Mouse (Mus musculus): ENCODE measurements around the gene Gm9376.

The Gm9376 gene

GRCm38 (mm10) chr14:118266660-118267059 lies at the start of gene Gm9376:
Gene Gm9376, plus strand, starts transcription at chr14:118266960.
- DNase-seq = no peak

DNA sequence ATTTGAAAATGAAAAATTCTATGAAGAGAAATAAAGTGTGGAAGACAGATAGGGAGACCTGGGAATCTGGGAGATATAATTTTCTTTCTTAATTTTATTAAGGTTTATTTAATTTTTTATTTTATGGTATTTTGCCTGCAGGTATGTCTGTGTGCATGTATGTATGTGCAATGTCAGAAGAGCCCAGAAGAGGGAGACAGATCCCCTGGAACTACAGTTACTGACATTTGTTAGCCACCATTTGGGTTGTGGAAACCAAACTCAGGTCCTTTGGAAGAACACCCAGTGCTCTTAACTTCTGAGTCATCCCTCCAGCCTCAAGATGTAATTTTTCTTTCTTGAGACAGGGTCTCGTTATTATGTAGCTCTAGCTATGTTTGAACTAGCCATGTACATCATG lies 45.9 kb upstream of the Gm9376 start:
- no peak for DNase-seq

DNA sequence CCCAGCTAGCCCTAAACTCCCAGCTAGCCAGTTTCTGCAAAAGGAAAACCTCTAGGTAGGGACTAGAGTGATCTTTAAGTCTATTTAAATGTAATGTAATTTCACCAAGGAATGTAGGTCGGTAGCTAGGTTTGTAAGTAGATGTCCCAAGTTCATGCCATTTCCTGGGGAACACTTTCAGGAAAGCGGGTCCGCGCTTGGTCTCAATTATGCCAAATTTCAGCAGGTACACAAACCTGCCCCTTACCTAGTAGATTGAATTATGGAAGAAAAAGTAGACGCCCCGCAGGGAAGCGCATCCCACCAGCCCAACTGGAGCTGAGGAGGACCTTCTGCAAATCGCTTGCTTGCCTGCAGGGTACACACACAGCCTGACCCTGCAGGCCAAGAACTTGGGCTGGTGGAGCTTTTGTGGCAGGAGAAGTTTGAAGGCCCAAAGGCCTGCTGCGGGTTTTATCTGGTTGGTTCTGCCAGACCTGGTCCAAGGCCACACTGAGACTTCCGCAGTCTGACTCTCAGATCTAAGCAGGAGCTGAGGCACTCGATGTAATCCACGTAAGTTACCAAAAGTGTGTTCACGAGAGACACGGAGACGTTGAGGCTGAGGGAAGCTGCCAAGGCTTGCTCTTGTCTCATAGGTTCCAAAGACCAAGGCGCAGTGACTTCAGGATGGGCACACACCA lies 41.6 kb upstream of the Gm9376 start:
- no peak for DNase-seq

DNA sequence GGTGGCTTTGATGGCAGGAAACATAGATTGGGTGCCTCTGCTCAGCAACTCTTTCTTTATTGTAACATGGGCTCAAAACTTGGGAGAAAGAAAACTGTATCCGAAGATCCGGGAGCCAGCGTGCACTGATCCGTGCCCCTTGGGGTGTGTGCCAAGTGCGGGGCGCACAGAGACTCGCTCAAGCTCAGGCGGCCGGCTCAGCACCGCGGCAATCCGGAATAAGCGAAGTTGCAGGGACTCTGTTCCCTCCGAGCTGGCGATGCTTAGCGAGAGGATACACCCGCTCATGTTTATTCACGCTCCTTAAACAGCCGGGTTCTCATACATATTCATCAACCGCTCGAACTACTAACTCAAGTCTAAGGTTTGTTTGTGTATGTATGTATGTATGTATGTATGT lies 40.8 kb upstream of the Gm9376 start:
- peak; percentile 53 for DNase-seq

DNA sequence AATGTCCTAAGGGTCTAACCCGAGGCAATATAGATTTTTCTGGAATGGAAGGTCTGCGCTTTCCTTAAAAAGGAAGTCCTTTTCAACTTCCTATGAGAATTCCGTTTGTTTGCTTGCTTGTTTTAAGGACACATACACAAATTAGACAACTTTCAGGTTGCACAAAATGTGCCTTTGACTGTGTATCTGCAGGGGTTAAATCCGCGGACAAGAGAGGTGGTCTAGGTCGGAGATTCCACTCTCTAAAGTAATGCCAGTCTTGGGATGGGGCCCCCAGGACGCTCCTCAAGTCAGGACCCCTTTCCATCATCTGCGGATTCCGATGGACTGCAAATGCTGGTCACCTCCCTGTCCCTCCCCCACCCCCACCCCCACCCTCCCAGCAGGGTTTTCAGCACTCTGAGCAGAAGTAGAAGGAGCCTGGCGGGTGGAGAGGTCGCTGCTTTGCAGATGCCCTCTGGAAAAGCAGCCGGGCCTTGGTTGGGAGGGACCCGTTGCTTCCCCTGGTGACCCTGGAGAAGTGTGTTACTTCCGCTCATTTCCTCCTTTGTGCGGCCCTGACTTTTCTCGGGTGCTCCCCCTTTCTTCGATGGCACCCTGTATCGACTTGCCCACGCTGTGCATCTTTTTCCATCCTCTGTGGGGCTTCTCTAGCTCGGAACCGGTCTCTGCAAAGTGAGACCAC lies 40.1 kb upstream of the Gm9376 start:
- DNase-seq = no peak

- DNase-seq = no peak
Measured at GRCm38 (mm10) chr14:118232381-118232970, 34.3 kb upstream of the Gm9376 start.

GRCm38 (mm10) chr14:118233786-118234540 lies 32.8 kb upstream of the Gm9376 start:
- DNase-seq = peak; percentile 36

- DNase-seq = peak; percentile 22
Measured at GRCm38 (mm10) chr14:118234541-118235210, 32.1 kb upstream of the Gm9376 start.

DNA sequence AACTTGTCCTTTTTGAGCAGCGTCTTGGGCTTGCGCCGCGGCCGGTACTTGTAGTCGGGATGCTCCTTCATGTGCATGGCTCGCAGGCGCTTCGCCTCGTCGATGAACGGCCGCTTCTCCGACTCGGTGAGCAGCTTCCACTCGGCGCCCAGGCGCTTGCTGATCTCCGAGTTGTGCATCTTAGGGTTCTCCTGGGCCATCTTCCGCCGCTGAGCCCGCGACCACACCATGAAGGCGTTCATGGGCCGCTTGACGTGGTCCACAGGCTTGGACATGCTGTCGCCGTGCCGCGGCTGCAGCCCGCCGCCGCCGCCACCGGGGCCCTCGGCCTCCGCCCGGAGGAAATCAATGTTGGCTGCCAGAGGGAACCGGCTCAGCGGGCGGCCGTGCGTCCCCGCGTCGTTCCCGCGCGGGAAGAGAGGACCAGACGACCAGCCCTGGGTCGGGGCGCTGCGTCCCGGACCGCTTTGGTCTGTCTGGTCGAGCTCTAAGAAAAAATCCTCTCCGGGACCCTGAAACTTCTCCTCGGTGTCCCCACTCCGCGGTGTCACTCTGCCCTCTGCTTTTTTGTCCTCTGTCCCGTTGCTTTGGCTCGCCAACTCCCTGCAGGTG lies 31.3 kb upstream of the Gm9376 start:
- DNase-seq = peak; percentile 39

GRCm38 (mm10) chr14:118235973-118236885 lies 30.5 kb upstream of the Gm9376 start:
- DNase-seq = peak; percentile 56

- peak; percentile 49 for DNase-seq
Measured at GRCm38 (mm10) chr14:118236886-118237289, 29.9 kb upstream of the Gm9376 start, which contains the start of gene Sox21. Gene Sox21, minus strand, starts transcription at chr14:118237030.

DNA sequence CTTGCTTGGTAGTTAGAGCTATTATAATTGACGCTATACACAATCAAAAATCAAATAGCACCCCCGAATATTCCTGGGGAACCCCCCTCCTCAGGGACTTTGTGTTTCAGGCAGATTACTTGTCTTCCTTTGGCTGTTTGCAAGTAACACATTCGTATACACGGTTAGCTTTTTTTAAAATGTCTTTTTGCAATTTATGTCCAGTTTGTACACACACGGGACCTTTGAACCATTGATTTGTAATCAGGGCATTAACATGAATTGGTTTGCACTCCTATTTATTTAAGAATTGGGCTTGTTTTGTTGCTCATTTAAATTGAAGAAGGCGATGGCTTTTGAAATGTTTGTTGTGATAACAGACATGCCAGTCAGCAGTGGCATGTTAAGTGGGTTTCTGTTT lies 29.0 kb upstream of the Gm9376 start:
- no peak for DNase-seq

DNA sequence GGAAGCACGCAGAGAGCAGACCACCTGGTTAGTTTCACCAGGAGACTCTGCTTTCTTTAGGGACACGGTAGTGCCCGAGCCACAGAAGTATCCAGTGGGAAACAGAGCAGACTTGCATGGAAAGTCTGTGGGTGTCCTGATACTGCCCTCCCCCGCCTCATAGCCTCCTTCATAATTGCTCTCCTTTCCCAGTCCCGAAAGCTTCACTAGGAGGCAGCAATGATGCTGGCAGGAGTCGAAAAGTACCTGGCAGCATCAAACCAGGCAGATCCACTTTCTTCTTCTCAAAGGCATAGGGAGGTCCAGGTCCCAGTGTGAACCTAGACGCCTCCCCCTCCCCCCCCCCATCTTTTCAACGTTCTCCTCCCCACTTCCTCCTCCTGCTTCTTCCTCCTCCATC lies 27.4 kb upstream of the Gm9376 start:
- no peak for DNase-seq

DNA sequence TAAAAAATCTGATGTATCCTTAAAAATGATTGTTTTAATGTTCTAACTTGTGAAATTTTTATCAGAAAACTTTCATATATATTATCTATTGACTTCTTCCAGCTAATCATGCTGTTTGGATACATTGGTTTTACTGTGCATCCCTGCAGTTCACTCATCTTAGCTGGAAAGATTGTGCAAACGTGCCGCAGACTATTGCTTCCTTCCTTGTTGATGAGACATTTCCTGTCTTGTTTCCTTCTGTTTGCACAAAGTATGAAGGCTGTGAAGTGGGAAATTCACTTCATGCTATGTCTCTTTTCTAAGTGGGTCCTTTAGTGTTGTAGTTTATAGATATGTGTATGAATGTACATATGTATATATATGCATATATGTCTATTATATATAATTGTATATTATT lies 25.3 kb upstream of the Gm9376 start:
- DNase-seq = no peak

DNA sequence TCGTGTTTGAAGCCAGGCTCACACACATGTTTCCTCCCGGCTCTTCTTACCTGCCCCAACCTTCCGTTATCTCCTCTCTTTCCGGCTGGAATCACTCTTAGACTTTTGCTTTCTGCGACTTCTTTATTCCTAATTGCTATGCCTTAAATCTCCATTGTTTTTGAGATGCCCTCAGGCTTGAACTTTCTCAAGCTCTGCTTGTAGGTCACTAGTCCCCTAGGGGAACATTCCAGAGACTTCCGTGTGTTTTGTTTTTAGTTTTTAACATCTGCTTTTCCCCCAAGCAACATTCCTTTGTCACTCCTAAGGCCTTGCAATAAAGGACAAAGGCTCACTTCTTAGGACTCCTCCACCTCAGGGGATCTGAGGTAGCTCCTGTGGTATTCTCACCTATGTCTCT lies 13.4 kb upstream of the Gm9376 start:
- DNase-seq = no peak

GRCm38 (mm10) chr14:118268849-118269248 lies 2.1 kb downstream of the Gm9376 start:
- no peak for DNase-seq

DNA sequence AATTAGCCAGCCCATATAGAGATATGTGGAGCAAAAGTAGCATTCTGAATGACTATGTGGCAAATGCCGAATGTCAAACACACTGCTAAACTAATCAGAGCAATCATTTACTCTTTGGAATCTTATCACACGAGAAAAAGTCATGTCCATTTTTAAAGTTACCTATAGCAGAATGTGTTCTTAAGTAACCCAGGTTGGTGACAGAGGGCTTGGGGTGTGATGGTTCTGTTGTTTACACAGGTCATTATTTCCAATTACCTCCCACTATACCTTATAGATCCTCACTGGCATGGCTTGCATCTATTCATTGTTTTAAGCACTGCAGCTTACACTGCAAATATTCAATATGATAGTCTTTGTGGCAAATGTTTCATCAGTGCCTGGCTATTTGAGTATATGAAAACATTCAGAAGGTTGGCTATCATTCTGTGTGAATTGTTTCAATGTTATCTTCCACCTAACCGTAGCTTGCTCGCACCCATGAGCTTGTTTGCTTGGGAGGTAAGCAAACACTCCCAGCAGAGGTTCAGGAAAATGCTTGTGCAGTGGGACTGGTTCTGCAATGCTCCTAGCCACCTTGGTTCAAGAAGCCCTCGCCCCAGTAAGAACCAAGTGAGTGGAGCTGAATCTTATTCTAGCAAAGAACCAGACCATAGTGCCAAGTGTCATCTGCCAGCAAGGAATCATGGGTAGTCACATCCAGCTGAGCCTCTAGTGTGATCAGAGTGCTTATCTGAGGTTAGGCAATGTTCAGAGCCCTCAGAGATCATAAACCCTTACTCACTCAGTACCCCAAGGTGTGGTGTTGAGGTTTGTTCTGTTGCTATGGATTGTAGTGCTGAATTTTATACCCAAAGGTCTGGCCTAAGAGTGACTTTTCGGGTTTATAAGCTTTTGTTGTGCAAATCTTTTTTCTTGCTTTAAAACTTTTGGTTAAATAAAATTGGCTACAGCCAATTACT lies 6.1 kb downstream of the Gm9376 start:
- DNase-seq = no peak

- DNase-seq = no peak
Measured at GRCm38 (mm10) chr14:118277704-118278498, 11.1 kb downstream of the Gm9376 start.

DNA sequence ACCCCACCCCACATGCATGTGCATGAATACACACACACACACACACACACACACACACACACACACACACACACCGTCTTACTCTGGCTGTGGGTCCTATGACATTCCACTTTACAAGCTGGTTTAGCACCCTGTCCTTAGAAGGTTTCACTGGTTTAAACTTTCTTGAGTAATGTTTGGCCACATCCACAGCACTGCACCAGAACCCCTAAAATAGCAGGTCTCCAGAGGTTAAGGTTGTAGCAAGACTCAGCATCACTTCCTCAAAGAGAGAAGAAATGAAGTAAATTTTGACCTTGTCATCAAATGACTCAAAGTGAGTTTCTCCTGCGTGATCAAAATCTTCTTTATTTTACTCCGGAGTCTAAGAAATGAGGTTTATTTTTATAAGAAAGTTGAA lies 15.5 kb downstream of the Gm9376 start:
- no peak for DNase-seq

Measured in right cerebral cortex, postnatal 4 days (tissue).